Mouse (Mus musculus) G1E (cell line): ENCODE results near the gene Aqp3.

Source experiments
- CTCF ChIP-seq: IDR thresholded peaks from 2 replicates; pipeline ENCODE4 v1.5.1; 2012; ENCODE audit warnings: low read depth, low read length, inconsistent platforms, mixed read lengths
- GATA1 ChIP-seq: IDR thresholded peaks from 2 replicates; pipeline ENCODE4 v1.6.1; 2012; ENCODE audit warnings: borderline replicate concordance, low read length, inconsistent platforms, mixed read lengths
- GATA2 ChIP-seq: IDR thresholded peaks from 2 replicates; pipeline ENCODE4 v1.6.1; 2012; ENCODE audit warnings: low read depth, low read length, inconsistent platforms, borderline replicate concordance
- TAL1 ChIP-seq: conservative IDR thresholded peaks from 2 replicates; pipeline ENCODE4 v1.6.1; 2012; ENCODE audit warnings: low read depth, low read length, inconsistent platforms, mixed read lengths

GRCm38 (mm10) chr4:41092958-41093357, 5.0 kb downstream of the Aqp3 start:
- TF ChIP-seq GATA1 (no peak), CTCF (no peak), GATA2 (no peak), TAL1 (no peak)
